Mouse (Mus musculus): Measurements from ENCODE around the gene Astn2. TPM values are rescaled to one million over a fixed set of nuclear protein-coding genes. Genes with fewer than 3 reads are reported as not detected.

Astn2 gene
- polyA plus RNA-seq, 1 experiment: not detected

- no peaks in the 10 kb centered on the region for H3K79me2 ChIP-seq (ENCODE audit: control insufficient read depth, insufficient read depth)
- no peaks in the 10 kb centered on the region for H3K27me3 ChIP-seq (ENCODE audit: control insufficient read depth, insufficient read depth, insufficient read length)
- no peak overlapping the region for H3K4me3 ChIP-seq
- TF ChIP-seq POLR2A (IDR thresholded peaks at IDR 0.05; ENCODE audit: insufficient read length, low read depth): no peak
- TF ChIP-seq USF1 (IDR thresholded peaks at IDR 0.05; ENCODE audit: low read depth): no peak
- TF ChIP-seq SRF (IDR thresholded peaks at IDR 0.05; ENCODE audit: control insufficient read depth, insufficient read length, low read depth): no peak
- TF ChIP-seq POLR2AphosphoS2 (IDR thresholded peaks at IDR 0.05; ENCODE audit: insufficient read length, low read depth): no peak
- TF ChIP-seq MYOG (IDR thresholded peaks at IDR 0.05; ENCODE audit: control insufficient read depth in 1 of 3, insufficient read depth in 1 of 3, insufficient read length in 2 of 3, low read depth in 2 of 3): no peak
- no peak for TF ChIP-seq CEBPB (IDR thresholded peaks at IDR 0.05; ENCODE audit: insufficient read depth, poor library complexity, severe bottlenecking)
- TF ChIP-seq MAX (IDR thresholded peaks at IDR 0.05; ENCODE audit: low read depth): no peak
- no peak for TF ChIP-seq TCF3 (IDR thresholded peaks at IDR 0.05; ENCODE audit: insufficient read length, low read depth)
- TF ChIP-seq MYOD1 (IDR thresholded peaks at IDR 0.05; ENCODE audit: control insufficient read depth in 1 of 3, insufficient read length in 2 of 3, low read depth in 2 of 3): no peak
- no peak for TF ChIP-seq TCF12 (IDR thresholded peaks at IDR 0.05; ENCODE audit: insufficient read depth, poor library complexity, severe bottlenecking)
- no peak for TF ChIP-seq E2F4 (IDR thresholded peaks at IDR 0.05; ENCODE audit: insufficient read depth)
- TF ChIP-seq REST (IDR thresholded peaks at IDR 0.05; ENCODE audit: insufficient read depth, insufficient read length): no peak
- H3K4me2 ChIP-seq (ENCODE audit: low read depth): no peak overlapping the region
- H3K36me3 ChIP-seq (ENCODE audit: control insufficient read depth, insufficient read depth): no peaks in the 10 kb centered on the region
- no peak overlapping the region for H3ac ChIP-seq (ENCODE audit: control insufficient read depth, insufficient read length)
Measured at GRCm38 (mm10) chr4:65969318-65969717, 435.1 kb downstream of the Astn2 start.

GRCm38 (mm10) chr4:65964604-65965003 lies 439.8 kb downstream of the Astn2 start:
- H3K27me3 ChIP-seq (ENCODE audit: control insufficient read depth, insufficient read depth, insufficient read length): no peaks in the 10 kb centered on the region
- TF ChIP-seq MAX (IDR thresholded peaks at IDR 0.05; ENCODE audit: low read depth): no peak
- no peak for TF ChIP-seq MYOG (IDR thresholded peaks at IDR 0.05; ENCODE audit: control insufficient read depth in 1 of 3, insufficient read depth in 1 of 3, insufficient read length in 2 of 3, low read depth in 2 of 3)
- no peak for TF ChIP-seq REST (IDR thresholded peaks at IDR 0.05; ENCODE audit: insufficient read depth, insufficient read length)
- TF ChIP-seq POLR2A (IDR thresholded peaks at IDR 0.05; ENCODE audit: insufficient read length, low read depth): no peak
- no peak for TF ChIP-seq MYOD1 (IDR thresholded peaks at IDR 0.05; ENCODE audit: control insufficient read depth in 1 of 3, insufficient read length in 2 of 3, low read depth in 2 of 3)
- no peak for TF ChIP-seq CEBPB (IDR thresholded peaks at IDR 0.05; ENCODE audit: insufficient read depth, poor library complexity, severe bottlenecking)
- no peak for TF ChIP-seq TCF3 (IDR thresholded peaks at IDR 0.05; ENCODE audit: insufficient read length, low read depth)
- TF ChIP-seq E2F4 (IDR thresholded peaks at IDR 0.05; ENCODE audit: insufficient read depth): no peak
- TF ChIP-seq SRF (IDR thresholded peaks at IDR 0.05; ENCODE audit: control insufficient read depth, insufficient read length, low read depth): no peak
- no peak for TF ChIP-seq USF1 (IDR thresholded peaks at IDR 0.05; ENCODE audit: low read depth)
- no peak for TF ChIP-seq POLR2AphosphoS2 (IDR thresholded peaks at IDR 0.05; ENCODE audit: insufficient read length, low read depth)
- no peak for TF ChIP-seq TCF12 (IDR thresholded peaks at IDR 0.05; ENCODE audit: insufficient read depth, poor library complexity, severe bottlenecking)
- H3K4me2 ChIP-seq (ENCODE audit: low read depth): no peak overlapping the region
- no peaks in the 10 kb centered on the region for H3K36me3 ChIP-seq (ENCODE audit: control insufficient read depth, insufficient read depth)
- H3K4me3 ChIP-seq: no peak overlapping the region
- H3ac ChIP-seq (ENCODE audit: control insufficient read depth, insufficient read length): no peak overlapping the region
- no peaks in the 10 kb centered on the region for H3K79me2 ChIP-seq (ENCODE audit: control insufficient read depth, insufficient read depth)

GRCm38 (mm10) chr4:65959188-65959759 lies 445.1 kb downstream of the Astn2 start:
- no peak for TF ChIP-seq MAX (IDR thresholded peaks at IDR 0.05; ENCODE audit: low read depth)
- TF ChIP-seq USF1 (IDR thresholded peaks at IDR 0.05; ENCODE audit: low read depth): no peak
- TF ChIP-seq E2F4 (IDR thresholded peaks at IDR 0.05; ENCODE audit: insufficient read depth): no peak
- no peak for TF ChIP-seq POLR2AphosphoS2 (IDR thresholded peaks at IDR 0.05; ENCODE audit: insufficient read length, low read depth)
- TF ChIP-seq MYOD1 (IDR thresholded peaks at IDR 0.05; ENCODE audit: control insufficient read depth in 1 of 3, insufficient read length in 2 of 3, low read depth in 2 of 3): peak in 1 of 3 experiments; percentile 36
- TF ChIP-seq TCF12 (IDR thresholded peaks at IDR 0.05; ENCODE audit: insufficient read depth, poor library complexity, severe bottlenecking): no peak
- Histone ChIP-seq H3K4me2 (ENCODE audit: low read depth) (peak overlapping the region; percentile 24), H3K36me3 (ENCODE audit: control insufficient read depth, insufficient read depth) (no peaks in the 10 kb centered on the region), H3K4me3 (no peak overlapping the region), H3K79me2 (ENCODE audit: control insufficient read depth, insufficient read depth) (no peaks in the 10 kb centered on the region), H3ac (ENCODE audit: control insufficient read depth, insufficient read length) (no peak overlapping the region), H3K27me3 (ENCODE audit: control insufficient read depth, insufficient read depth, insufficient read length) (no peaks in the 10 kb centered on the region)

- Histone ChIP-seq H3K36me3 (ENCODE audit: control insufficient read depth, insufficient read depth) (no peaks in the 10 kb centered on the region), H3K27me3 (ENCODE audit: control insufficient read depth, insufficient read depth, insufficient read length) (no peaks in the 10 kb centered on the region), H3K4me2 (ENCODE audit: low read depth) (no peak overlapping the region), H3K79me2 (ENCODE audit: control insufficient read depth, insufficient read depth) (no peaks in the 10 kb centered on the region), H3ac (ENCODE audit: control insufficient read depth, insufficient read length) (no peak overlapping the region), H3K4me3 (no peak overlapping the region)
- TF ChIP-seq CEBPB (IDR thresholded peaks at IDR 0.05; ENCODE audit: insufficient read depth, poor library complexity, severe bottlenecking) (no peak), POLR2A (IDR thresholded peaks at IDR 0.05; ENCODE audit: insufficient read length, low read depth) (no peak), USF1 (IDR thresholded peaks at IDR 0.05; ENCODE audit: low read depth) (no peak), TCF3 (IDR thresholded peaks at IDR 0.05; ENCODE audit: insufficient read length, low read depth) (no peak), SRF (IDR thresholded peaks at IDR 0.05; ENCODE audit: control insufficient read depth, insufficient read length, low read depth) (no peak), MAX (IDR thresholded peaks at IDR 0.05; ENCODE audit: low read depth) (no peak), MYOD1 (IDR thresholded peaks at IDR 0.05; ENCODE audit: control insufficient read depth in 1 of 3, insufficient read length in 2 of 3, low read depth in 2 of 3) (no peak), POLR2AphosphoS2 (IDR thresholded peaks at IDR 0.05; ENCODE audit: insufficient read length, low read depth) (no peak), REST (IDR thresholded peaks at IDR 0.05; ENCODE audit: insufficient read depth, insufficient read length) (no peak), TCF12 (IDR thresholded peaks at IDR 0.05; ENCODE audit: insufficient read depth, poor library complexity, severe bottlenecking) (no peak), MYOG (IDR thresholded peaks at IDR 0.05; ENCODE audit: control insufficient read depth in 1 of 3, insufficient read depth in 1 of 3, insufficient read length in 2 of 3, low read depth in 2 of 3) (no peak), E2F4 (IDR thresholded peaks at IDR 0.05; ENCODE audit: insufficient read depth) (no peak)
Measured at GRCm38 (mm10) chr4:65958369-65959187, 445.8 kb downstream of the Astn2 start.

Data from myocyte (in vitro differentiated cells).